Mouse (Mus musculus) layer of hippocampus, adult 2 months (tissue): ENCODE data around the gene Efhd2. TPM values are rescaled to one million over a fixed set of nuclear protein-coding genes. Genes with fewer than 3 reads are reported as not detected.

Experiments
- DNase-seq, 2 experiments: peaks; one replicate each; pipeline ENCODE4 v3.0.0; 2022; ENCODE audit warnings: low spot score in 2 of 2
- H3K27ac ChIP-seq: fragments of 200-600 bp; 2 replicates; pipeline ENCODE4 v1.8.1; 2022
- H3K4me3 ChIP-seq: fragments of 200-600 bp; 2 replicates; pipeline ENCODE4 v1.8.1; 2022; ENCODE audit warnings: mild to moderate bottlenecking
- CTCF ChIP-seq: fragments of 200-600 bp; conservative IDR thresholded peaks from 2 replicates; pipeline ENCODE4 v1.8.1; 2022; ENCODE audit warnings: antibody characterized with exemption, mild to moderate bottlenecking, moderate library complexity
- total RNA-seq, 2 experiments: library from RNA; stranded (reverse); gene quantifications; 2 replicates each; pipeline ENCODE4 v1.2.3; 2021

Efhd2 gene
- total RNA-seq, 2 experiments from 2014 or later, result 139 to 140 TPM

GRCm38 (mm10) chr4:141898905-141899304 is 24.2 kb upstream of the Efhd2 start:
- no peak overlapping the region for H3K27ac ChIP-seq
- no peak for DNase-seq
- H3K4me3 ChIP-seq, result no peak overlapping the region
- no peak for TF ChIP-seq CTCF

GRCm38 (mm10) chr4:141897838-141898237 is 23.1 kb upstream of the Efhd2 start:
- Histone ChIP-seq H3K27ac (no peak overlapping the region), H3K4me3 (no peak overlapping the region)
- no peak for DNase-seq
- no peak for TF ChIP-seq CTCF

- Histone ChIP-seq H3K4me3 (no peak overlapping the region), H3K27ac (no peak overlapping the region)
- DNase-seq, result no peak
- no peak for TF ChIP-seq CTCF
These were observed 22.5 kb upstream of the Efhd2 start for GRCm38 (mm10) chr4:141897225-141897624.

- DNase-seq, result no peak
- no peak for TF ChIP-seq CTCF
- H3K27ac ChIP-seq, result no peak overlapping the region
- H3K4me3 ChIP-seq, result no peak overlapping the region
These were observed 21.1 kb upstream of the Efhd2 start for GRCm38 (mm10) chr4:141895772-141896171.

- DNase-seq, result no peak
- no peak for TF ChIP-seq CTCF
- Histone ChIP-seq H3K27ac (no peak overlapping the region), H3K4me3 (no peak overlapping the region)
These were observed 18.6 kb upstream of the Efhd2 start for GRCm38 (mm10) chr4:141893157-141893784.

- no peak overlapping the region for H3K4me3 ChIP-seq
- H3K27ac ChIP-seq, result no peak overlapping the region; the same call in 1 of the 2 replicates
- no peak for DNase-seq
- TF ChIP-seq CTCF, result no peak
These were observed 11.8 kb upstream of the Efhd2 start for GRCm38 (mm10) chr4:141886385-141886968.

GRCm38 (mm10) chr4:141885451-141885850 is 10.7 kb upstream of the Efhd2 start:
- H3K27ac ChIP-seq, result peak overlapping the region; percentile 65; the same call in 1 of the 2 replicates
- H3K4me3 ChIP-seq, result no peak overlapping the region
- DNase-seq, result no peak
- TF ChIP-seq CTCF, result no peak

- no peak for DNase-seq
- no peak for TF ChIP-seq CTCF
- no peak overlapping the region for H3K4me3 ChIP-seq
- H3K27ac ChIP-seq, result no peak overlapping the region
These were observed 8.1 kb upstream of the Efhd2 start for GRCm38 (mm10) chr4:141882858-141883257.

- H3K27ac ChIP-seq, result no peak overlapping the region
- no peak for TF ChIP-seq CTCF
- no peak overlapping the region for H3K4me3 ChIP-seq
- DNase-seq, result no peak
These were observed 7.2 kb upstream of the Efhd2 start for GRCm38 (mm10) chr4:141881950-141882349.

GRCm38 (mm10) chr4:141881289-141881914 is 6.7 kb upstream of the Efhd2 start:
- Histone ChIP-seq H3K4me3 (no peak overlapping the region), H3K27ac (no peak overlapping the region)
- DNase-seq, result no peak
- TF ChIP-seq CTCF, result no peak

- no peak overlapping the region; the same call in 1 of the 2 replicates for H3K27ac ChIP-seq
These were observed 5.2 kb upstream of the Efhd2 start for GRCm38 (mm10) chr4:141879875-141880274.

GRCm38 (mm10) chr4:141879074-141879473 is 4.4 kb upstream of the Efhd2 start:
- Histone ChIP-seq H3K4me3 (no peak overlapping the region), H3K27ac (peak overlapping the region; percentile 61)
- no peak for TF ChIP-seq CTCF
- DNase-seq, result peak in 1 of 2 experiments; percentile 74

More at GRCm38 (mm10) chr4:141879875-141880274, 5.2 kb upstream of the Efhd2 start:
- no peak overlapping the region for H3K4me3 ChIP-seq
- DNase-seq, result no peak
- no peak for TF ChIP-seq CTCF

- H3K27ac ChIP-seq, result peak overlapping the region; percentile 61
- TF ChIP-seq CTCF, result no peak
- no peak overlapping the region for H3K4me3 ChIP-seq
- no peak for DNase-seq
These were observed 3.9 kb upstream of the Efhd2 start for GRCm38 (mm10) chr4:141878621-141879020.
